Mouse (Mus musculus) heart, adult 2 months (tissue): ENCODE data around the gene Lmtk3.

ENCODE experiments used
- CTCF ChIP-seq: fragments of 200-600 bp; IDR thresholded peaks from 2 replicates; pipeline ENCODE4 v1.8.1; 2022; ENCODE audit warnings: antibody characterized with exemption, mild to moderate bottlenecking, moderate library complexity
- EP300 ChIP-seq: fragments of 200-500 bp; IDR thresholded peaks from 2 replicates; pipeline ENCODE4 v1.6.1; 2011; ENCODE audit warnings: low read depth, low read length, control low read depth; ENCODE audit not compliant: insufficient read depth

- TF ChIP-seq EP300: no peak
- TF ChIP-seq CTCF: no peak
Measured at GRCm38 (mm10) chr7:45814841-45815240, 31.3 kb downstream of the Lmtk3 start.
